ENCODE assay signal across 9 mouse cellular contexts in the genomic region with DNA sequence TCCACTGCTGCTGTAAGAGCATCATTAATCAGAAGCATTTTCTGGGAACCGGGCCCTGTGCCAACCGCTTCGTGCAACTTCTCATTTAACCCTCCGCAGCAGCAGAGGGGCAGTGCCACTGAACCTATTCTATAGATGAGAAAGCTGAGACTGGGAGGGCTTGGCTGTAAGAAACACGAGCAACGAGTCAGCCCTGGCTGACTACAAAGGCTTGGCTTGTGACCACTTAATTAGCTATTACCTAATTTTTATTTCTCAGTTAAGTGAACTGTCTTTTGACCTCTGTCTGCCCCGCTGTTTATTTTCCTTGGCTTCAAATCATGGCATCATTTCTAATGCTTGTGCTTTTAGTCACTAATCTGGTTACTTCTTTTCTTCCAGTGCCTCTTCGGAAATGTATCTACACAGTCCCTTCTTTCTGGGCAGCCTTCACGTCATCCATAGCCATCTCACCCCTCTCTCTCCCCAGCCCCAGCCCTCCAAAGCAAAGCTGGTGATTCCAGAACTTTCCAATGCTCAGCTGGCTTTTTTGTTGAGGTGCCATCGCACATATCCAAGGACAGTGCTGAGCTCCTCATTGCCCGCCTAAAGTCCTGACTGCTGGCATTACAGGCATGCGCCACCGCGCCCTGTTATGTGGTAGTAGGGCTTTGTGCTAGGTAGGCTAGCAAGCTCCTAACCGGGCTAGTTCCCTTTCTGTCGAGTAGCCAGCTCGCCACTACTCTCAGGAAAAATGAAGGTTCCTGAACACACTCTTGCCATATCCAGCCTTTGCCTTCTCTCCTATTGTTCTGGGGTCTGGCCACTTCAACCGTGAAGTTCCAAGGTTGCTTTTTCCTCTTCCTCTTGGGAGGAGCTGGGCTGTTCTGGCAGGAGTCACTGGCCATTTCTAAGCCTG. TPM values are rescaled to one million over a fixed set of nuclear protein-coding genes. Genes with fewer than 3 reads are reported as not detected.
DNase-seq lines count a peak whose midpoint lies in the region; TF ChIP-seq lines count a peak whose summit lies in the region.
"Had no signal": no experiment of that assay in that cellular context is flagged by ENCODE, and none has a peak within 500 bp of the region (broad histone marks: within the 10 kb centered on the region; RNA-seq: fewer than 3 reads in every experiment).

No protein-coding gene starts in this region.

- no peak for TF ChIP-seq CTCF in gastrocnemius, adult 2 months (IDR thresholded peaks at IDR 0.05)

- peak overlapping the region; percentile 51 for H3K4me3 ChIP-seq in gastrocnemius, adult 2 months
- H3K4me3 ChIP-seq: megakaryocyte, embryonic 14.5 days had no signal

- intact Hi-C loops in gastrocnemius, adult 2 months (cut with DNase I), result loop anchor here (5.0 kb wide), 1 partner anchor 56 kb away; the partner anchor contains the start of gene Zfp827
- intact Hi-C loops in heart, postnatal 36 days (cut with DNase I), result loop anchor here (2.0 to 10.0 kb wide), 5 partner anchors 55 to 339 kb away; partner anchors contain the start of genes Lsm6, Mmaa and Zfp827

- peak overlapping the region; percentile 85 for H3K27ac ChIP-seq in gastrocnemius, adult 2 months

- DNase-seq in gastrocnemius, adult 2 months, result peak; percentile 43
- DNase-seq in gastrocnemius, adult 18-20 months (ENCODE audit: low spot score), result no peak
- peak; percentile 16 for DNase-seq in retina, postnatal 1 day
- DNase-seq in retina, embryonic 14.5 days (ENCODE audit: low spot score), result no peak
- DNase-seq in heart, postnatal 36 days, result peak; percentile 50 to 55
- peak; percentile 17 for DNase-seq in skeletal muscle tissue, adult 2 months (ENCODE audit: low read depth, low spot score)
- DNase-seq in layer of hippocampus, adult 18-20 months (ENCODE audit: low spot score in 2 of 2), result no peak
- no peak for DNase-seq in spleen, postnatal 4 days (ENCODE audit: low spot score in 2 of 2)

RNA-seq across cellular contexts. Expression of gene Zfp827, which starts 55.5 kb away (rescaled TPM):
- total RNA-seq in gastrocnemius, adult 2 months (2021), result 1 to 10 TPM; 2.7 to 7.1 TPM
- total RNA-seq in gastrocnemius, adult 18-20 months (2021), result 1 to 10 TPM; 3.1 to 4.2 TPM
- 10 to 100 TPM in 1 of 2 experiments, 1 to 10 TPM in 1; 10.0 to 17.2 TPM for total RNA-seq in heart, postnatal 36 days (2021)
- 10 to 100 TPM; 30.5 to 31.1 TPM for total RNA-seq in layer of hippocampus, adult 18-20 months (2021)

Comparison
In these comparisons a context has a peak if more than half of its experiments do, and no peak if none do; other contexts are left out.
1. DNase-seq: peak in gastrocnemius, adult 2 months (single experiment), retina, postnatal 1 day (single experiment), heart, postnatal 36 days (2 of 2) and skeletal muscle tissue, adult 2 months (single experiment); none in gastrocnemius, adult 18-20 months (single experiment), retina, embryonic 14.5 days (single experiment), layer of hippocampus, adult 18-20 months (0 of 2) and spleen, postnatal 4 days (0 of 2).